Mouse (Mus musculus): ENCODE measurements around the gene Pml.

Gene Pml

GRCm38 (mm10) chr9:58249592-58250192 lies at the start of gene Pml:
Gene Pml, minus strand, starts transcription at chr9:58249786.
- peak; percentile 67 to 76 for DNase-seq (ENCODE audit: low spot score in 2 of 2)

- DNase-seq (ENCODE audit: low spot score in 2 of 2) = no peak
Measured at GRCm38 (mm10) chr9:58297961-58298477, 48.4 kb upstream of the Pml start.

GRCm38 (mm10) chr9:58297065-58297464 lies 47.5 kb upstream of the Pml start:
- DNase-seq (ENCODE audit: low spot score in 2 of 2) = no peak

GRCm38 (mm10) chr9:58295766-58296361 lies 46.3 kb upstream of the Pml start:
- no peak for DNase-seq (ENCODE audit: low spot score in 2 of 2)

- DNase-seq (ENCODE audit: low spot score in 2 of 2) = no peak
Measured at GRCm38 (mm10) chr9:58295345-58295744, 45.8 kb upstream of the Pml start.

GRCm38 (mm10) chr9:58294527-58294926 lies 44.9 kb upstream of the Pml start:
- DNase-seq (ENCODE audit: low spot score in 2 of 2) = no peak

GRCm38 (mm10) chr9:58289901-58290300 lies 40.3 kb upstream of the Pml start:
- no peak for DNase-seq (ENCODE audit: low spot score in 2 of 2)

- DNase-seq (ENCODE audit: low spot score in 2 of 2) = no peak
Measured at GRCm38 (mm10) chr9:58289090-58289489, 39.5 kb upstream of the Pml start.

GRCm38 (mm10) chr9:58283431-58283830 lies 33.8 kb upstream of the Pml start:
- DNase-seq (ENCODE audit: low spot score in 2 of 2) = no peak

- DNase-seq (ENCODE audit: low spot score in 2 of 2) = no peak
Measured at GRCm38 (mm10) chr9:58281597-58281996, 32.0 kb upstream of the Pml start.

GRCm38 (mm10) chr9:58280259-58281109 lies 30.9 kb upstream of the Pml start:
- DNase-seq (ENCODE audit: low spot score in 2 of 2) = peak; percentile 68 to 73

- no peak for DNase-seq (ENCODE audit: low spot score in 2 of 2)
Measured at GRCm38 (mm10) chr9:58279780-58280179, 30.2 kb upstream of the Pml start.

GRCm38 (mm10) chr9:58278821-58279723 lies 29.5 kb upstream of the Pml start:
- DNase-seq (ENCODE audit: low spot score in 2 of 2) = no peak

GRCm38 (mm10) chr9:58278313-58278712 lies 28.7 kb upstream of the Pml start:
- no peak for DNase-seq (ENCODE audit: low spot score in 2 of 2)

- no peak for DNase-seq (ENCODE audit: low spot score in 2 of 2)
Measured at GRCm38 (mm10) chr9:58276346-58276745, 26.8 kb upstream of the Pml start.

GRCm38 (mm10) chr9:58275797-58276196 lies 26.2 kb upstream of the Pml start:
- no peak for DNase-seq (ENCODE audit: low spot score in 2 of 2)

- DNase-seq (ENCODE audit: low spot score in 2 of 2) = no peak
Measured at GRCm38 (mm10) chr9:58275115-58275774, 25.7 kb upstream of the Pml start.

GRCm38 (mm10) chr9:58274626-58275025 lies 25.0 kb upstream of the Pml start:
- no peak for DNase-seq (ENCODE audit: low spot score in 2 of 2)

GRCm38 (mm10) chr9:58274101-58274604 lies 24.6 kb upstream of the Pml start:
- no peak for DNase-seq (ENCODE audit: low spot score in 2 of 2)

GRCm38 (mm10) chr9:58272855-58273254 lies 23.3 kb upstream of the Pml start:
- DNase-seq (ENCODE audit: low spot score in 2 of 2) = no peak

- no peak for DNase-seq (ENCODE audit: low spot score in 2 of 2)
Measured at GRCm38 (mm10) chr9:58272068-58272541, 22.5 kb upstream of the Pml start.
